ENCODE assay signal across 8 mouse cellular contexts in genomic region chr4:63307175-63308062, GRCm38 (mm10). TPM values are rescaled to one million over a fixed set of nuclear protein-coding genes. Genes with fewer than 3 reads are reported as not detected.
A peak's percentile ranks its signal among the peaks of the same experiment; 100 is the strongest.
DNase-seq lines count a peak whose midpoint lies in the region; ATAC-seq and TF ChIP-seq lines count a peak whose summit lies in the region.

No protein-coding gene starts in this region.

- no peak for TF ChIP-seq POLR2A in olfactory bulb, adult 2 months (IDR thresholded peaks at IDR 0.05; ENCODE audit: insufficient read depth, low read depth, low read length)

- H3K9ac ChIP-seq in forebrain, embryonic 14.5 days (ENCODE audit: low read length) = no peak overlapping the region
- no peak overlapping the region for H3K9ac ChIP-seq in lung, embryonic 14.5 days

- H3K27me3 ChIP-seq in E14TG2a.4 (ENCODE audit: insufficient read depth, low read length) = no peaks in the 10 kb centered on the region; the same call in 1 of the 2 replicates
- no peaks in the 10 kb centered on the region for H3K27me3 ChIP-seq in forebrain, embryonic 14.5 days (replicated peaks; ENCODE audit: control insufficient read depth, insufficient read depth, low read length)
- H3K27me3 ChIP-seq in lung, embryonic 14.5 days (ENCODE audit: insufficient read depth, low read length) = no peaks in the 10 kb centered on the region

- WGBS in forebrain, embryonic 14.5 days = 36% methylated on average over 21 of the region's 21 CpGs
- 30% methylated on average over 21 of the region's 21 CpGs for WGBS in lung, embryonic 14.5 days
- 41% methylated on average over 21 of the region's 21 CpGs for WGBS in olfactory bulb, adult 2 months

- TF ChIP-seq CTCF in E14TG2a.4 (conservative IDR thresholded peaks at IDR 0.05; ENCODE audit: low read length) = peak; percentile 82
- TF ChIP-seq CTCF in lung, embryonic 14.5 days (IDR thresholded peaks at IDR 0.05; ENCODE audit: low read depth) = peak; percentile 90
- TF ChIP-seq CTCF in olfactory bulb, adult 2 months (IDR thresholded peaks at IDR 0.05; ENCODE audit: insufficient read depth, low read depth, low read length) = peak; percentile 85

- H3K36me3 ChIP-seq in E14TG2a.4 (ENCODE audit: insufficient read depth, low read length) = no peaks in the 10 kb centered on the region
- no peaks in the 10 kb centered on the region for H3K36me3 ChIP-seq in forebrain, embryonic 14.5 days (ENCODE audit: control insufficient read depth, insufficient read depth, low read length)
- H3K36me3 ChIP-seq in lung, embryonic 14.5 days (ENCODE audit: insufficient read depth) = peaks cover 81% of the 10 kb centered on the region

- peak; percentile 92 for DNase-seq in forebrain, embryonic 14.5 days (ENCODE audit: low spot score)
- peak; percentile 94 for DNase-seq in heart, postnatal 4 days
- DNase-seq in layer of hippocampus, adult 18-20 months (ENCODE audit: low spot score in 2 of 2) = peak; percentile 79 to 95
- peak; percentile 94 for DNase-seq in lung, embryonic 14.5 days
- DNase-seq in testis, postnatal 10 days (ENCODE audit: low spot score) = peak; percentile 97

- no peak overlapping the region for H3K4me2 ChIP-seq in forebrain, embryonic 14.5 days (ENCODE audit: low read length)
- no peak overlapping the region for H3K4me2 ChIP-seq in lung, embryonic 14.5 days

- H3K4me3 ChIP-seq in E14TG2a.4 (replicated peaks; ENCODE audit: low read length) = no peak overlapping the region
- H3K4me3 ChIP-seq in forebrain, embryonic 14.5 days (ENCODE audit: low read depth, low read length) = no peak overlapping the region
- H3K4me3 ChIP-seq in lung, embryonic 14.5 days (ENCODE audit: low read depth, low read length) = no peak overlapping the region
- no peak overlapping the region for H3K4me3 ChIP-seq in olfactory bulb, adult 2 months (ENCODE audit: insufficient read depth, low read depth, low read length)

- no peaks in the 10 kb centered on the region for H3K9me3 ChIP-seq in E14TG2a.4 (ENCODE audit: low read length)
- H3K9me3 ChIP-seq in forebrain, embryonic 14.5 days (replicated peaks; ENCODE audit: control insufficient read depth, low read length) = no peaks in the 10 kb centered on the region
- no peaks in the 10 kb centered on the region for H3K9me3 ChIP-seq in lung, embryonic 14.5 days (ENCODE audit: low read depth, low read length)

- H3K4me1 ChIP-seq in E14TG2a.4 (replicated peaks; ENCODE audit: low read depth, low read length) = no peaks in the 10 kb centered on the region
- H3K4me1 ChIP-seq in forebrain, embryonic 14.5 days (ENCODE audit: control insufficient read depth, insufficient read depth, low read length) = no peaks in the 10 kb centered on the region
- H3K4me1 ChIP-seq in lung, embryonic 14.5 days (ENCODE audit: insufficient read depth) = no peaks in the 10 kb centered on the region
- peaks cover 6% of the 10 kb centered on the region; the same call in 1 of the 2 replicates for H3K4me1 ChIP-seq in olfactory bulb, adult 2 months (ENCODE audit: control insufficient read depth, insufficient read depth, low read length)

- ATAC-seq in cerebellum, adult (ENCODE audit: insufficient number of reproducible peaks, low FRiP score, low TSS enrichment) = peak; percentile 59
- ATAC-seq in forebrain, embryonic 14.5 days = peak; percentile 87
- ATAC-seq in lung, embryonic 14.5 days (ENCODE audit: insufficient read depth) = peak; percentile 75

- H3K27ac ChIP-seq in forebrain, embryonic 14.5 days (ENCODE audit: low read depth, low read length) = no peak overlapping the region
- H3K27ac ChIP-seq in lung, embryonic 14.5 days (ENCODE audit: low read depth) = no peak overlapping the region
- no peak overlapping the region for H3K27ac ChIP-seq in olfactory bulb, adult 2 months (ENCODE audit: insufficient read depth, low read depth, low read length)

RNA-seq across cellular contexts. Expression of gene Orm1, which starts 36.9 kb away (rescaled TPM):
- not detected in 2 replicates for polyA plus RNA-seq in forebrain, embryonic 14.5 days (2014; fragmentation: Nextera tagmentation; extraction: Ambion mirVana)
- not detected for total RNA-seq in heart, postnatal 4 days (2021)
- total RNA-seq in layer of hippocampus, adult 18-20 months (2021) = not detected
- polyA plus RNA-seq in lung, embryonic 14.5 days (2014; fragmentation: Nextera tagmentation; extraction: Ambion mirVana) = not detected in 2 replicates
- not detected in 2 replicates for polyA plus RNA-seq in olfactory bulb, adult 2 months (2012; ENCODE audit: insufficient read depth, insufficient read length, low replicate concordance, missing spikeins)

RNA-seq across cellular contexts. Expression of gene Orm3, which starts 48.5 kb away (rescaled TPM):
- not detected in 2 replicates for polyA plus RNA-seq in forebrain, embryonic 14.5 days (2014; fragmentation: Nextera tagmentation; extraction: Ambion mirVana)
- total RNA-seq in heart, postnatal 4 days (2021) = not detected
- not detected for total RNA-seq in layer of hippocampus, adult 18-20 months (2021)
- polyA plus RNA-seq in lung, embryonic 14.5 days (2014; fragmentation: Nextera tagmentation; extraction: Ambion mirVana) = not detected in 2 replicates
- polyA plus RNA-seq in olfactory bulb, adult 2 months (2012; ENCODE audit: insufficient read depth, insufficient read length, low replicate concordance, missing spikeins) = not detected in 2 replicates

RNA-seq across cellular contexts. Expression of gene Orm2, which starts 54.8 kb away (rescaled TPM):
- polyA plus RNA-seq in forebrain, embryonic 14.5 days (2014; fragmentation: Nextera tagmentation; extraction: Ambion mirVana) = not detected in 2 replicates
- total RNA-seq in heart, postnatal 4 days (2021) = not detected
- not detected for total RNA-seq in layer of hippocampus, adult 18-20 months (2021)
- polyA plus RNA-seq in lung, embryonic 14.5 days (2014; fragmentation: Nextera tagmentation; extraction: Ambion mirVana) = not detected in 2 replicates
- not detected in 2 replicates for polyA plus RNA-seq in olfactory bulb, adult 2 months (2012; ENCODE audit: insufficient read depth, insufficient read length, low replicate concordance, missing spikeins)
